Mouse (Mus musculus): ENCODE measurements around the gene Olfr61.
"Not testable (repeated sequence)": the region's sequence is repeated elsewhere in the genome, so short reads cannot be mapped to it uniquely, and the experiment has no call there.

The Olfr61 gene

DNA sequence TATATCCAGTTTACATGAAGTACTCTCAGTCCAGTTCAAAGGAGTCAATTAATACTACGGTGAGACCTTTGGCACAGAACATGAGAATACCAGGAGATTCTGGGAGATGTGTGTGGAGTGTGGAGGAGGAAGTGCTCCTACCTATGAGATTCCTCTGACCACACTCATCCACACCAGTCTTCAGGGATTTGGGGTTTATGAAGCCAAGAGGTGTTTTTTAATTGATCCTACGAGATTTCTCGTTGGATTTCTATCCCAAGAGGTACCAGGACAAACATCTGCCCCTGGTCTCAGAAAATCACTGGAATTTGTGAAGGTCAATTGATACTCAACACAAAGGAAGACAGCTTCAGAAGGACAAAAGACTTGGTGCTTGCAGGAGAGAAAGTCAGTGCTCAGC, at the start of gene Olfr61:
TSS of gene Olfr61 (plus strand) at position 301 of the 400 bp plus-strand sequence.
- not testable (repeated sequence) for DNase-seq (ENCODE audit: low spot score)

DNA sequence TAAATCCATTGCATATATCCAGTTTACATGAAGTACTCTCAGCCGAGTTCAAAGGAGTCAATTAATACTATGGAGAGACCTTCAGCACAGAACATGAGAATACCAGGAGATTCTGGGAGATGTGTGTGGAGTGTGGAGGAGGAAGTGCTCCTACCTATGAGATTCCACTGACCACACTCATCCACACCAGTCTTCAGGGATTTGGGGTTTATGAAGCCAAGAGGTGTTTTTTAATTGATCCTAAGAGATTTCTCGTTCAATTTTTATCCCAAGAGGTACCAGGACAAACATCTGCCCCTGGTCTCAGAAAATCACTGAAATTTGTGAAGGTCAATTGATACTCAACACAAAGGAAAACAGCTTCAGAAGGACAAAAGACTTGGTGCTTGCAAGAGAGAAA, 27.8 kb upstream of the Olfr61 start, which contains the start of gene Olfr46:
TSS of gene Olfr46 (plus strand) at position 301 of the 400 bp plus-strand sequence.
- not testable (repeated sequence) for DNase-seq (ENCODE audit: low spot score)

DNA sequence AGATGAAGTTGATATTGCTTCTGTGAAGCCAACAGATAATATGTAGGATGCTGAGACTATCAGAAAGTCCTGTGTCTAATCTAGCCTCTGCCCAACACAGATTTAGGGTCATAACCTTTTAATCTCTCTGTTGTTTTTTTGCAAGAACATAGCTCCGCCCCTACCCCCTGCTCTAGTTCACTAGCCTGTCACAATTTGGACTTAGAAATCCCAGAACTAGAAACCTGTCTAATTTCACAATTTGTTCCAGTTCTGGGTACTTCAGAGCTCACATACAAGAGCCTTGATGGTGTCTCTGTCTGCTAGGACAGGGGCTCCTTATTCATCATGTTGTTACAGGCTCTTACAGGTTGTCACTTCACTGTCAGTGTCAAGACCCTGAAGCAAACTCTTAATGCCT, 1.8 kb downstream of the Olfr61 start:
- DNase-seq (ENCODE audit: low spot score): no peak

DNA sequence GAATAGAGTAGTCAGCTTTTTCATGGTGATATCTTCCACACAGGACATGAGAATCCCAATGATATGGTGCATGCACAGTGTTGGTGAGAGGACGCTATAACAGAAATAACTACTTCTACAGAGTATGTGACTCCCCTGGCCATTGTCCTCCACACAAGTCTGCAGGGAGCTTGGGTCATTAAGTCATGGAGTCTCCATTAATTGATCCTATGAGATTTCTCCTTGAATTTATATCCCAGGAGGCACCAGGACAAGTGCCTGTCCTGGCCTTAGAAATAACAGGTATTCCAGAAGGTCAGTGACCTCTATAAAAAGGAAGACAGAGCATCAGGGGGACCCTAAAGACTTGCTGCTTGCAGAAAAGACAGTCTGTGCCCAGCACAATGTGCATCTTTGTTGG, 17.4 kb downstream of the Olfr61 start, which contains the start of gene Olfr53:
TSS of gene Olfr53 (plus strand) at position 301 of the 400 bp plus-strand sequence.
- no peak for DNase-seq (ENCODE audit: low spot score)

DNA sequence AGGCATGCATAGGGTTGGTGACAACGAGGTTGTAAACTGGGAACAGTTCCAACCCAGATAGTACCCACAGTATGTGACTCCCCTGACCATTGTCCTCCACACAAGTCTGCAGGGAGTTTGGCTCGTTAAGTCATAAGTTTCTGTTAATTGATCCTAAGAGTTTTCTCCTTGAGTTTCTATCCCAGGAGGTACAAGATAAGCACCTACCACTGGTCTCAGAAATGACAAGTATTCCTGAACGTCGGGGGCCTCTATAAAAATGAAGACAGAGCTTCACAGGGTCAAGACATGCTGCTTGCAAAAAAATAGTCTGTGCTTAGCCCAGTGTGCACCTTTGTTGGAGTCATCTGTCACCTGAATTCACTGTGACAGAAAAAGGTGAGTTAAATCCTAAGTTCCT, 30.9 kb downstream of the Olfr61 start, which contains the start of gene Olfr539:
TSS of gene Olfr539 (plus strand) at position 301 of the 400 bp plus-strand sequence.
- no peak for DNase-seq (ENCODE audit: low spot score)

DNA sequence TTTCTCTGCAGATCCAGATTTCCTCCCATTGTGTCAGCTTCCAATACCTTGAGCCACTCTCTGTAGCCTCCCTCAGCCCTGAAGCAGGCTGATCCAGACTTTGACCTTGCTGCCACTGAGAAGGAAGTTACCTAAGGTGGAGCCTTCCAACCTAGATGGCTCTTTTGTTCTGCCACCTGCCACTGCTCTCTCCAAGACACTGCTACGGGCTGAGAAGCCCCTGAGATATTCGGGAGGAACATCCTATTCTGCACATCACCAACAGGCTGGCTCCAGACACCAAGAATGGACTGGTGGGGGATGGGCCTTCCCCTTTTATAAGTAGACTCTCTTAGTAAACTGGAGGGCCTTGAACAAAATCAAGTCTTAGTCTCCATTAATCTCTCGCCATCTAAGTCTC, 41.9 kb downstream of the Olfr61 start:
- not testable (repeated sequence) for DNase-seq (ENCODE audit: low spot score)

DNA sequence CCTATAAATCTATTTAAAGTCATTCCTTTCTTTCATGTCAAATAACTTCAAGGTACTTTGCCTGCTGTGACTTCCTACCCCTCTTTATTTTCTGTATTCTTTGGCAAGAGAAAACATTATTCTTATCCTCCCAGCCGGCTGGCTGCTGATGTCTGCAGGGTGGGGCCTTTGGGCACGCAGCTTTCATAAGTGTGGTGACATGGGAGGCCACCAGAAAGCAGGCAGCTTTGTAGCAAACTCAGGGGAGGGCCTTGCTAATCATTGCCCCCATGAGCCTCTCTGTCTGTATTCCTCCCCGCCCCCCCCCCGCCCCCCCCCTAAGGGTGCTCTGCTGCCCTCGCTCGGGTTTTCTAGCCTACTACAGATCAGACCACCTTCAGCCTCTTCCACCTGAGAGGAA, 47.1 kb downstream of the Olfr61 start:
- DNase-seq (ENCODE audit: low spot score): no peak

DNA sequence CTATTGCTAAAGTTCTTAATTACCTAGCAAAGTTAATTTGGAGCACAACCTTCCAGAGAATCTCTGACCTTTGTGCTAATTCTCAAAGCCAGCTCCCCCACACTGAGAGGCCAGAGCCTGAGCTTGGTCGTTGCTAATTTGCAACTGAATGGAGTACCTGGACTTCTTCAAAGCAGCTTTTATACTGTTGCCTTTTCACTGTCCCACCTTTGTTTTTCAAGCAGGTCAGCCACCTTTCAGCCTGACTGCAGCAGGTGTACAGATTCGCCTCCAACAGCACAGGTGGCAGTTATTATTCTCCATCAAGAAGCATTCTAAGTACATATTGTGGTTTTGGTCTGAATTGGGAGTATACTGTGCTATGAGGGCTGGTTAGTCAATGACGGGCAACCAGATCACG, 50.8 kb downstream of the Olfr61 start:
- DNase-seq (ENCODE audit: low spot score): not testable (repeated sequence)

DNA sequence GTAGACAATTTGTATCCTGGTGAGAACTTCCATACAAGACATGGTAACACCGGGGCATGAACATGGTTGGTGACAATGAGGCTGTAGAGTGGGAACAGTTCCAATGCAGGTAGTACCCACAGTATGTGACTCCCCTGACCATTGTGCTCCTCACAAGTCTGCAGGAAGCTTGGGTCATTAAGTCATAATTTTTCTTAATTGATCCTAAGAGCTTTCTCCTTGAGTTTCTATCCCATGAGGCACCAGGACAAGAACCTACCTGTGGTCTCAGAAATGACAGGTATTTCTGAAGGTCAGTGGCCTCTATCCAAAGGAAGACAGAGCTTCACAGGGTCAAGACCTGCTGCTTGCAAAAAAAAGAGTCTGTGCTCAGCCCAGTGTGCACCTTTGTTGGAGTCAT, 52.9 kb downstream of the Olfr61 start, which contains the start of gene Olfr45:
TSS of gene Olfr45 (plus strand) at position 301 of the 400 bp plus-strand sequence.
- no peak for DNase-seq (ENCODE audit: low spot score)
